Mouse (Mus musculus): ENCODE measurements around the gene Ssr2. TPM values are rescaled to one million over a fixed set of nuclear protein-coding genes. Genes with fewer than 3 reads are reported as not detected.

Gene Ssr2
- polyA plus RNA-seq, 1 experiment from 2014 or later: 174 TPM

DNA sequence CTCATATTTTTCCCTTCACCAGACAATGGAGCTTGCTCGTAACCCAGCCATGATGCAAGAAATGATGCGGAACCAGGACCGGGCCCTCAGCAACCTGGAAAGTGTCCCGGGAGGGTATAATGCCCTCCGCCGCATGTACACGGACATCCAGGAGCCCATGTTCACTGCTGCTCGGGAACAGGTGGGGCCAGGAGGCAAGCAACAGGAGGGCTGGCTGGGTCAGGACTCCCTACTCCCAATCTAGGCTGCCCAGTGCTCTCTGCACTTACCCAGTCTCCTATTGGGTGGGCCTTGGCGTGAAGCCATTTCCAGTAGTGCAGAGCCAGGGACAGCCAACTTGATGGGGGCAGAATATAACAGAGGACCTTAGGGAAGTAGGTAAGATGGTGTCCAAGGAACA lies 16.1 kb upstream of the Ssr2 start:
- no peak for DNase-seq (ENCODE audit: extremely low spot score, low spot score)
- Histone ChIP-seq H3K27me3 (ENCODE audit: poor library complexity, severe bottlenecking) (no peaks in the 10 kb centered on the region), H3K27ac (no peak overlapping the region), H3K36me3 (replicated peaks) (peaks cover 97% of the 10 kb centered on the region), H3K4me3 (no peak overlapping the region), H3K4me1 (peaks cover 19% of the 10 kb centered on the region), H3K9me3 (no peaks in the 10 kb centered on the region)
- WGBS: 96% methylated on average over 9 of the region's 9 CpGs

DNA sequence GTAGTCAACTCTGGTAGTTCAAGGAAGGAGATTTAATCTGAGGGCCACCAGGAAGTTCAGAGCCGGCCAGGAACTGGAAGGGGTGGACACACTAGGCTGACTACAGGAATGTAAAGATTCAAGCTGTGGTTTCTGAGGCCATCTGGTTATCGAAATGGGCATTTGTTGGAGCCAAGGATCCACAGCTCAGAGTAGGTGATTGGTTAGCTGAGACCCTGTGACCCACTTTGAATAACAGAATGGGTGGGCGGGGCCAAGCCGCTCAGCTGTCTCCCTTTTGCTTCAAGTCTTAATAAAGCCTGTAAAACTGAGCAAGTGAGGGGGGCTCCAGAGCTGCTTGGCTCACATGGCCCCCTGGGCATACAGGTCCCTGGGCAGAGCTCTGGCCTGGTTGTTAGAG lies 13.7 kb upstream of the Ssr2 start:
- H3K9me3 ChIP-seq: no peaks in the 10 kb centered on the region
- no peak for DNase-seq (ENCODE audit: extremely low spot score, low spot score)
- H3K27me3 ChIP-seq (ENCODE audit: poor library complexity, severe bottlenecking): no peaks in the 10 kb centered on the region
- 81% methylated on average over 4 of the region's 4 CpGs for WGBS
- 0 out of 2 replicates have a peak, but pooled peaks cover 2% of the 10 kb centered on the region for H3K4me1 ChIP-seq
- no peak overlapping the region for H3K27ac ChIP-seq
- H3K36me3 ChIP-seq (replicated peaks): peaks cover 100% of the 10 kb centered on the region
- H3K4me3 ChIP-seq: no peak overlapping the region

DNA sequence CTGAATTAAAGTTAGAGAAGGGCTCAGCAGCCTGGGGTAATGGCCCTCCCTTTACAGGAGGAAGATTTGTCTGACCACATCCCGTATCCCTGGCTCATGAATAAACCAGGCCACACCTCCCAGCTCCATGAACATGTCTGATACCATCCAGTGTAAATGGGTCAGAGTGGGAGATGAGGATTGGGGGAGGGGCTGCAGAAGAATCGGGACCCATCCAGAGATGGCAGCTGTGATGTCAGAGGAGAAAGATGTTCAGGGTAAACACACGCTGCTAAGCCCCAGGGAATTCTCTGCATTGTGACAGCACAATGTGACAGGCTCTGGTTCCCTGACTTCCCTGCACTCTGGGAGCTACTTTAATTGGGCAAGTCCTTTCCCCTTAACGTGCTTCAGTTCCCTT lies 12.2 kb upstream of the Ssr2 start:
- DNase-seq (ENCODE audit: extremely low spot score, low spot score): no peak
- Histone ChIP-seq H3K27ac (no peak overlapping the region), H3K4me3 (no peak overlapping the region), H3K9me3 (no peaks in the 10 kb centered on the region), H3K4me1 (0 out of 2 replicates have a peak, but pooled peaks cover 2% of the 10 kb centered on the region), H3K27me3 (ENCODE audit: poor library complexity, severe bottlenecking) (no peaks in the 10 kb centered on the region), H3K36me3 (replicated peaks) (peaks cover 100% of the 10 kb centered on the region)
- 82% methylated on average over 4 of the region's 4 CpGs for WGBS

DNA sequence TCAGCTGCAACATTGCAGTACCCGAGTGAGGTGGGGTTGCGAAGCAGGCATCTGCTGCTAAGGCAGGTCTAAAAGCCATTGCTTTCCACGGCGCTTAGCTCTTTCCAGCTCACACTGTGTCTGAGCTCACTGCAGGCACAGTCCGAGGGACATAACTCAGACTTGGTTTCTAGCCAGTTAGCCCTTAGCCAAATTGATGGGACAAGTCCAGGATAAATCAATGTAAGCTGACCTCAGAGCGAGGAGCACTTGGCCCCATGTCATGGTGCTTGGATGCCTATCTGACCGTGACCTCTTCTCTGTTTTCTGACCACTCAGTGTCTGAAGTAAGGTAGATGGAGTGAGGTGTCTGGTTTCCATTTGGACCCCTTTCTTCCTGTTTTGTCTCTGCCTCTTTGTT lies 11.7 kb upstream of the Ssr2 start:
- Histone ChIP-seq H3K27ac (no peak overlapping the region), H3K36me3 (replicated peaks) (peaks cover 100% of the 10 kb centered on the region), H3K27me3 (ENCODE audit: poor library complexity, severe bottlenecking) (no peaks in the 10 kb centered on the region)

DNA sequence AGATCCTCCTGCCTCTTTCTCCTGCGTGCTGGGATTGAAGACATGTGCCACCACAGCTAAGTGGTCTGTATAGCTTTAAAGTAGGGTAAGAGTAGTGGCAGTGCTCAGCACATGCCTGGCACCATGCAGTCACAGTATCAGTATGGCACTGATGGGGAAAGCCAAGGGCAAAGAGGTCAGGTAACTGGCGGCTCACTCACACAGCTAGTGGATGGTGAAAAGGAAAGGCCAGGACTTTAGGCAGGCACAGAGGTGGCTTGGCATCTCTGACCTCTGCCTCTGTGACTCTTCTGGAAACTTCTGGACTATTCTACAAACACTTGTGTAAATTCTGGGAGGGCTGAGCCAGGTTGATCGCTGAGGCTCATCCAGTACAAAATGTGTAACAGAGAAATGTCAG lies 9.6 kb upstream of the Ssr2 start:
- Histone ChIP-seq H3K27ac (no peak overlapping the region), H3K27me3 (ENCODE audit: poor library complexity, severe bottlenecking) (no peaks in the 10 kb centered on the region), H3K9me3 (no peaks in the 10 kb centered on the region), H3K4me1 (0 out of 2 replicates have a peak, but pooled peaks cover 2% of the 10 kb centered on the region), H3K4me3 (no peak overlapping the region), H3K36me3 (replicated peaks) (peaks cover 99% of the 10 kb centered on the region)
- 93% methylated on average over 3 of the region's 3 CpGs for WGBS
- DNase-seq (ENCODE audit: extremely low spot score, low spot score): no peak

More for the DNA sequence above, 11.7 kb upstream of the Ssr2 start:
- 0 out of 2 replicates have a peak, but pooled peaks cover 2% of the 10 kb centered on the region for H3K4me1 ChIP-seq
- DNase-seq (ENCODE audit: extremely low spot score, low spot score): no peak
- H3K9me3 ChIP-seq: no peaks in the 10 kb centered on the region
- WGBS: 95% methylated on average over 7 of the region's 7 CpGs
- H3K4me3 ChIP-seq: no peak overlapping the region

DNA sequence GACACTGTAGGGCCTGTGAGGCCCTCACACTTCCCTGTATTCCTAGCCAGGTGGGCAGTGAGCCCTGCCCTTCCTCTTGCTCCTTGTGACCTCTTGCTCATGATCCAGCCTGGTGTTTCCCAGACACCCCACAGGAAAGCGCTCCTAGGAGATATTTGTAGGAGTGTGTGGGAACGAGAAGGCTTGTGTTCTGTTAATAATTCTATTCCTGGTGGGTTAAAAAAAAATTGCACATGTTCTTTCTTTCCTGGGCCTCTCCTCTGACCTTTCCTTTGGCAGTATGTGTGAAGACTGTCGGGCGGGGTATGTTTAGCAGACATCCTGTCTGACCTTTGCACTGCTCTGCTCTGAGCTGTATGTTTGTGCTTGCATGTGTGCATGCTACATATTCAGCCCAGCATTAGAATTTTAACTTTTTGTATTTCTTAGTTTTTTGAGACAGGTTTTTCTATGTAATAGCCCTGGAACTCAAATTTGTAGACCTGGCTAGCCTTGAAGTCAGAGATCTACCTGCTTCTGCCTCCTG lies 9.1 kb upstream of the Ssr2 start:
- H3K36me3 ChIP-seq (replicated peaks): peaks cover 94% of the 10 kb centered on the region
- WGBS: 95% methylated on average over 4 of the region's 4 CpGs

DNA sequence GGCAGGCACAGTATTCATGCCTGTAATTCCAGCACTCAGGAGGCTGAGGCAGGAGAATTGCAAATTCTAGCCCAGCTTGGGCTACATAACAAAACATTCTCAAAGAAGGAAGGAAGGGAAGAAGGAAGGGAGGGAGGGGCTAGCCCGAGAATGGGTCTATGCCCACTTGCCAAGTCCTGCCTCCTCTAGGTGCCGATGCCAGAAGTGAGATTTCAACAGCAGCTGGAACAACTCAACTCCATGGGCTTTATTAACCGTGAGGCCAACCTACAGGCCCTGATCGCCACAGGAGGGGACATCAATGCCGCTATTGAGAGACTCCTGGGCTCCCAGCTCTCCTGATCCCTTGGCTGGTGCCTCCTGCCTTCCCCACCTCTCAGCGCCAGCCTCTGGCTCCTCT lies 7.8 kb upstream of the Ssr2 start:
- WGBS: 96% methylated on average over 6 of the region's 6 CpGs
- no peaks in the 10 kb centered on the region for H3K4me1 ChIP-seq
- H3K4me3 ChIP-seq: no peak overlapping the region
- no peak overlapping the region for H3K27ac ChIP-seq
- no peaks in the 10 kb centered on the region for H3K27me3 ChIP-seq (ENCODE audit: poor library complexity, severe bottlenecking)
- H3K9me3 ChIP-seq: no peaks in the 10 kb centered on the region
- DNase-seq (ENCODE audit: extremely low spot score, low spot score): no peak
- peaks cover 81% of the 10 kb centered on the region for H3K36me3 ChIP-seq (replicated peaks)

More for the DNA sequence above, 9.1 kb upstream of the Ssr2 start:
- no peak for DNase-seq (ENCODE audit: extremely low spot score, low spot score)
- Histone ChIP-seq H3K27ac (no peak overlapping the region), H3K4me1 (0 out of 2 replicates have a peak, but pooled peaks cover 2% of the 10 kb centered on the region), H3K27me3 (ENCODE audit: poor library complexity, severe bottlenecking) (no peaks in the 10 kb centered on the region), H3K9me3 (no peaks in the 10 kb centered on the region), H3K4me3 (no peak overlapping the region)

DNA sequence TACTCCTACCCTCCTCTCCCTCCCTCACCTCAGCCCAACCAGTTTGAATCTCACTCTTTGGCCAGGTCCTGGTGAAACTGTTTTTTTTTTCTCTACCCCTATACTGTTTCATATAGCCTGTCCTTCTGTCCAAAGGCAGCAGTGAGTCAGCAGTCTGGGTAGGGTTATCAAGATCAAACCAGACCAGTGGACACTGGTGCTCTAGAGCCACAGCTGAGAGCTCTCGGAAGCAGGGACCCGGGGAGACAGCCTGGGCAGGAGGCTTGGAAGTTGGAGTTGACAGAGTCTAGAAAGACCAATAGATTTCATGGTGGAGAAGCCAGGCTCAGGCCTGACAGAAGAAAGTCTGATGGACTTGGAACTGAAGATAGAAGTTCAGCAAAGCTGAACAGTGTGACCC lies 7.1 kb upstream of the Ssr2 start:
- no peaks in the 10 kb centered on the region for H3K27me3 ChIP-seq (ENCODE audit: poor library complexity, severe bottlenecking)
- H3K27ac ChIP-seq: no peak overlapping the region
- H3K9me3 ChIP-seq: no peaks in the 10 kb centered on the region
- H3K4me1 ChIP-seq: no peaks in the 10 kb centered on the region
- H3K36me3 ChIP-seq (replicated peaks): peaks cover 74% of the 10 kb centered on the region
- 93% methylated on average over 2 of the region's 2 CpGs for WGBS
- DNase-seq (ENCODE audit: extremely low spot score, low spot score): no peak
- no peak overlapping the region for H3K4me3 ChIP-seq

DNA sequence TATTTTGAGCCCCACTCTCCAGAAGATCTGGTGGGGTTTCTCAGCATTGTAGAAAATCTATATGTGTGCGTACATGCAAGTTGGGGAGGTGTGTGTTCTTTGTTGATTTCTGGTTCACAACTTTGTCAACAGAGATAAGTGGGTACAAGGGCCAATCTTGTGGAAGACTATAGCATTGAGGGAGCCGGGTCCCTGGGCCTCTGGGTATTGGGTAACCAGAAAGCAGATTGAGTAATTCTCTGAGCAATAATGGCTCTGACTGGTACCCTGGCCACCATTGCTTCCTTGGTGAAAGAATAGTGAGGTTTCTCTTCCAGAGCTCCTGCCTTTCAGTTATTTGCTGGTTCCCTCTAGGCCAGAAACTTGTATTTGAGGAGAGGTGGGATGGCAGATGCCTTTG lies 6.6 kb upstream of the Ssr2 start:
- DNase-seq (ENCODE audit: extremely low spot score, low spot score): no peak
- H3K36me3 ChIP-seq (replicated peaks): peaks cover 69% of the 10 kb centered on the region
- H3K27ac ChIP-seq: no peak overlapping the region
- H3K27me3 ChIP-seq (ENCODE audit: poor library complexity, severe bottlenecking): no peaks in the 10 kb centered on the region
- H3K9me3 ChIP-seq: no peaks in the 10 kb centered on the region
- H3K4me3 ChIP-seq: no peak overlapping the region
- no peaks in the 10 kb centered on the region for H3K4me1 ChIP-seq
- WGBS: 95% methylated on average over 2 of the region's 2 CpGs

DNA sequence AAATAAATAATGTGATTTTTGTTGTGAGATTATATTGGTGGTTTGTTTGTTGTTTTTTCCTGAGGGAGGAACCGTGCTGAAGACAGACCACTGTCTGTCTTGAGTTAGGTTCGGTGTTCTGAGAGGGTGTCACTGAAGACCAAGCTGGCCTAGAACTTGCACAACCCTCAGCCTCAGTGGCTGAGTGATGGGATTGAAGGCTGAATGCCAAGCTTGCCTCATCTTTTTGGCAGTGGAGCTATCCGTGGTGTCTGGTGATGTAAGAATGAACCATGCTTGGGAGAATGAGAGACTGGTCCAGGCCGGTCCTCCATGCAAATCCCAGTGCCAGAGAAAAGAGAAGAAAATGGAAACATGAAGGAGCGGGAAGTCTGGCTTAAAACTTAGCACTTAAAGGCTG lies 6.0 kb upstream of the Ssr2 start:
- no peaks in the 10 kb centered on the region for H3K9me3 ChIP-seq
- no peaks in the 10 kb centered on the region for H3K4me1 ChIP-seq
- no peaks in the 10 kb centered on the region for H3K27me3 ChIP-seq (ENCODE audit: poor library complexity, severe bottlenecking)
- DNase-seq (ENCODE audit: extremely low spot score, low spot score): no peak
- H3K36me3 ChIP-seq (replicated peaks): peaks cover 63% of the 10 kb centered on the region
- WGBS: 96% methylated on average over 5 of the region's 5 CpGs
- H3K4me3 ChIP-seq: no peak overlapping the region
- no peak overlapping the region for H3K27ac ChIP-seq

DNA sequence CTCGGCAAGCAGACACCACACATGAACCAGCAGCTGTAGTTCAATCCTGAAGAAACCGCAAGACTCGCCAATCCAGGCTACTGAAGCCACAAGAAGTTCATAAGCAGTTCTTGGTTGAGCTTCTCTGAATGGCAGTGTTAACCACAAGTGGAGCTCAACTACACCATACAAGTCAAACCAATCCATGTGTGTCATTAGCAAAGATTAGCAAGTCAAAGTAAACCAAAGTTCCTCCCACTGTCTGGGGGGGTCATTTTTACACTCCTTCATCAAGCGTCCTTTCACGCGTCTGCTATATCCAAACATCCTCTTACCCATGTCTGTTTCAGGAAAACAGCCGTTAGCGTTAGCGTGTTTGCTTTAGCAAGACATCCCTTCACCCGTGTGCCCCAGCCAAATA lies 5.3 kb upstream of the Ssr2 start:
- H3K9me3 ChIP-seq: no peaks in the 10 kb centered on the region
- no peak overlapping the region for H3K27ac ChIP-seq
- H3K4me3 ChIP-seq: no peak overlapping the region
- H3K4me1 ChIP-seq: no peaks in the 10 kb centered on the region
- WGBS: 94% methylated on average over 10 of the region's 10 CpGs
- no peaks in the 10 kb centered on the region for H3K27me3 ChIP-seq (ENCODE audit: poor library complexity, severe bottlenecking)
- no peak for DNase-seq (ENCODE audit: extremely low spot score, low spot score)
- H3K36me3 ChIP-seq (replicated peaks): peaks cover 57% of the 10 kb centered on the region

DNA sequence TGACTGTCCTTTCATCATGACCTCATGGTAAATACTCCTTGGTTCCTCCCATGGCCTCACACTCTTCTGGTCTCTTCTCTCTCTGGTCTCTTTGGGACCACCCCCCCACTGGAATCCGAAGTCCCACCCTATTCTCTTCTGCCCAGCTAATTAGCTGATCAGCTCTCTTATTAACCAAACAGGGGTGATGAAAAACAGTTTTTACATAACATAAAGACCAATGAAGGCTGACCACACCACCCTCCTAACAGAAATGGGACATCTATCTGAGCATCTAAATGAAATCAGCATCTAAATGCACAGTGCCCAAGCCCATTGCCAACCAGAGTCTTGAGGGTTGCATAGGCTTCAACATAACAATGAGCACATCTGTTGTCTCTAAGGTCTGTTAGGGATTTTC lies 3.8 kb upstream of the Ssr2 start:
- no peaks in the 10 kb centered on the region for H3K4me1 ChIP-seq
- no peaks in the 10 kb centered on the region for H3K9me3 ChIP-seq
- no peak for DNase-seq (ENCODE audit: extremely low spot score, low spot score)
- WGBS: 73% methylated on average over 1 of the region's 1 CpGs
- H3K27ac ChIP-seq: no peak overlapping the region
- no peaks in the 10 kb centered on the region for H3K27me3 ChIP-seq (ENCODE audit: poor library complexity, severe bottlenecking)
- H3K36me3 ChIP-seq (replicated peaks): peaks cover 41% of the 10 kb centered on the region
- no peak overlapping the region for H3K4me3 ChIP-seq

DNA sequence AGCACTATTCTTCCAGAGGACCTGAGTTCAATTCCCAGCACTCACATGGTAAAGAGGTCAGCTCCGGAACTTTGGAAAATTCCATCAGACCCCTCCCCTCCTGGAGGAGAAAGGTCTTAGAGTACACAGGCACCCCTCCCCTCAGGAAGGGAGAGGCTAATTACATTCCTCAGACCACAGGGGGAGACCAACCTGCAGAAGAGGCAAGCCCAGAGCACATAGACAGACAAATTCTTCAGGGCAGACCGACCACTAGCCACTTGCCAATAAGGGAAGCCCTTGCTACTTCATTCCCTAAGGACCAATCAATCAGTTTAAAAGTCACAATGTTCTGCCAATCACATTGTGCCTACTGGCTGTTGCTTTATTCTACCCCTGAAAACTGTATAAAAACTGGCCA lies 2.8 kb upstream of the Ssr2 start:
- no peaks in the 10 kb centered on the region for H3K9me3 ChIP-seq
- H3K27ac ChIP-seq: no peak overlapping the region
- H3K4me3 ChIP-seq: no peak overlapping the region
- DNase-seq (ENCODE audit: extremely low spot score, low spot score): no peak
- H3K36me3 ChIP-seq (replicated peaks): peaks cover 32% of the 10 kb centered on the region
- H3K27me3 ChIP-seq (ENCODE audit: poor library complexity, severe bottlenecking): no peaks in the 10 kb centered on the region
- WGBS: 89% methylated on average over 2 of the region's 2 CpGs
- H3K4me1 ChIP-seq: no peaks in the 10 kb centered on the region

DNA sequence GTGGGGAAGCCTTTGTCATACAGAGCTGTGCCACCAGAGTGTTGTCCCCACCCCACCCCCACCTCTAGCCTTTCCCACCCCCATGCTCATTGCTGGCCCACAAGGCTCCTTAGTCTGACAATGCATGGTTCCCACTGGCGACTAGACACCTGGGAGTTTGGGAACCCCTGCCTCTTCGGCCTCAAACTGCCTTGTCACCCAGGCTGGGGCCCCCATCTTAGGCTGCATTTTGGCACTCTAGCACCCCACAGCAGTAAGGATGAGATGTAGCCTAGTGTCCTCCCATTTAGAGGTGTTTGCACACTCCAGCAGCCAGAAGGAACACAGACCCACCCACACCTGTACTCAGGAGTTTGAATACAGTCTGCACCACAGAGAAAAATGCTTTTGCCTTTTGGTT lies 1.9 kb upstream of the Ssr2 start:
- no peak for DNase-seq (ENCODE audit: extremely low spot score, low spot score)
- Histone ChIP-seq H3K9me3 (no peaks in the 10 kb centered on the region), H3K27ac (no peak overlapping the region), H3K27me3 (ENCODE audit: poor library complexity, severe bottlenecking) (no peaks in the 10 kb centered on the region), H3K4me3 (no peak overlapping the region), H3K36me3 (replicated peaks) (peaks cover 22% of the 10 kb centered on the region), H3K4me1 (peaks cover 2% of the 10 kb centered on the region)
- 81% methylated on average over 2 of the region's 2 CpGs for WGBS
